Mouse (Mus musculus): ENCODE measurements around the gene Slc2a1.
A peak's percentile ranks its signal among the peaks of the same experiment; 100 is the strongest.

The Slc2a1 gene

DNA sequence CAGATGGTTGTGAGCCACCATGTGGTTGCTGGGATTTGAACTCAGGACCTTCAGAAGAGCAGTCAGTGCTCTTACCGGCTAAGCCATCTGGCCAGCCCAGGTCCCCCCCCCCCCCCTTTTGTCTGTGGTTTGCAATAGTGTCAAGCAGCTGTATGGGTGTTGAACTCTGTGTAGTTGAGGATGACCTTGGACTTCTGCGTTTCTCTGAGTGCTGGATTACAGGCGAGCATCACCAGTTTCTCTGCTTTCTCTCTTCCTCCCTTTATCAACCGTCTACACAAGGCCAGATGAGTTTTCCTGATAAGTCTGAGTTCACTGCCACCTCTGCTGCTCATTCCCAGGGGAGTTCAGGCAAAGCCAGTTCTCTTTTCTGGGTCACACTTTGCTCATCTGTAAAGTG is 11.1 kb upstream of the Slc2a1 start:
- DNase-seq (ENCODE audit: extremely low read depth, low read depth, low spot score), result no peak

DNA sequence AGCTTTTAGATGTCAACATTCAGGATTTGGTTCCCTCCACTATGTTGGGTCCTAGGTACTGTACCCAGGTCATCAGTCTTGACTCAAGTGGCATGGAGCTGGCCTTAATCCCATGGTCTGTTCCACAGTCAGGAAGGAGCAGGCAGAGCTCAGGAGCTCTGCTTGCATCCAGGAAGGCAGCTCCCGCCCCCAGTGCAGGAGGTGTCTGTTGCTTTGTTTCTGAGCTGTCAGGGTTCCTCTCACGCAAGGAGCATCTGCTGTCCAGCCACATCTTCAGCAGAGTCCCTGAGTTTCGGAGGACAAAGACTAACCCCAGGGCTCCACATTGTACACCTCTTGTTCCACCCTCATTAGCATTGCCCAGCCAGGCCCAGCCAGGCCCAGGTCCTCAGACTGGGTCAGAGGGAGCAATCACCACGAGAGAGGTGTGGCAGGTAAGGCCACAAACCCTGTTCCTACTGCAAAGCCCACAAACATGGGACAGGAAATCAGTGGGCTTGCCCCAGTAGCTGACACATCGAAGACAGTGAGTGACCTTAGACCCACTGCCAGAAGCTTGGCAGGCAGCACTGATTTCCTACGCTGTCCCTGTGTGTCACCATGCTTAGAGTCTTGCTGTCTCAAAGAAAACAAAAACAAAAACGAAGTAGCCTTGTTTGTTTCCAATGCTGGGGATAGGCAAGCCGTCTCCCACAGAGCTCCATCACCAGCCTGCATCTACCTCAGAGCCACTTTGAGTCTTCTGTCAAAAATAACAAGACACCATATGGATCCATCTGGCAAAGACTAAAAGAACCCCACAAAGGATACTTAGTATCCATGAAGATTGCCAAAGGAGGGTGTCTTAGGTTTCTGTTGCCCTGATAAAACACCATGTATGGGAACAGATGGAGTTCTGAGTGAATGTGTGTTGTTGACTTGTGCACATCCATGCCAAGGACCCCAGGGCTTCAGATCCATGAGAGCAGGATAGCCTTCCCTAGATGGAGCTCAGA is 10.0 kb upstream of the Slc2a1 start:
- no peak for DNase-seq (ENCODE audit: extremely low read depth, low read depth, low spot score)

DNA sequence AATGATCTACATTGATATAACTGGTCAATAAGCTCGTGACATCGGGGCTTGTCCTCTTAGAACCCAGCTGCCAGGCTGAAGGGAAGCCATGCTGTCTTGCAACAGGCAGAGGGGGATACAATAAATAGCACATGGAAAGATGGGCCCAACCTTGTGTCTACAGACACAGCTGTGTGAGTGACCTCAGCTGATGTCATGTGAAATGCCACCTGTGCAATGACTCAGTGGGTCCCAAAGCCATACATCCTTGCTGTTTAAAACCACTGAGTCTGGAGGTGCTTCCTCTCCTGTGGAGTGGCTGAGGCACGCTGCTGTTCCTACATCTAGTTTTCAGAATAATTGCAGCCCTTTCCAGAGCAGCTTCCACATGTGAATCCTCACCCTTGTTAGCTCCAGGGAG is 7.1 kb upstream of the Slc2a1 start:
- DNase-seq (ENCODE audit: extremely low read depth, low read depth, low spot score), result no peak

DNA sequence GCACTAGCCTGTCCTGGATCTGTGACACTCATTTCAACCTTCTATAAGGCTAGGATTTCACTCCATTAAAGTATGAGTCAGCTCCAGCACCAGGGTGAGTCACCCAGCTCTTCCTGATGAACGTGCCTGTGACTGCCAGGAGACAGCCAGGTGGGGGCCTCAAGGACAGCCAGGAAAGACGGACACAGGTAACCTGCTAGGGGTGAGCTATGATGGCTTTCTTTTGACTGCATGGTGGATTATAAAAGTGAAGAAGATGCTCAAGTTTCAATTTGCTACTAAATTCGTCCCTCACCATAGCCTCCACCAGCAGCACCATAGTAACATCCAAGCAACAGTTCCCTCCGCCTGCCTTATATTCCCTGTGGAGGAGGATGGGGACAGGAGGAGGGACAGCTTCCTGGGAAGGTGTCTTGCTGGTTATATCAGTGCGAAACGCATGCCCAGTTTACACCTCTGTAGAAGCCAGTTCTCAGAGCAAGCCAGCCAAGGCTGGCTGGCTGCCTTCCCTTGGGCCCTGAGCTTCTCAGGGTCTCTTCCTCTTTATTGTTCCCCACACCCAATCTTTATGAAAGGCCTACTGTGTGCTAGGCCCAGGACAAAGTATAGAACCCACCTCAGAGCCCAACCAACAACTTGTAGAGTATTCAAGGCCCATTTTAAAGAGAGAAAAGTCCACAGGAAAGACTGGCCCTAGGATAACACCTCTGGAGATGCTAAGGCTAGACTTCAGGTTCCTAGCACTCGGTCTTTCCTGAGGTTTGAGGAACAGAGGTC is 6.0 kb upstream of the Slc2a1 start:
- no peak for DNase-seq (ENCODE audit: extremely low read depth, low read depth, low spot score)

DNA sequence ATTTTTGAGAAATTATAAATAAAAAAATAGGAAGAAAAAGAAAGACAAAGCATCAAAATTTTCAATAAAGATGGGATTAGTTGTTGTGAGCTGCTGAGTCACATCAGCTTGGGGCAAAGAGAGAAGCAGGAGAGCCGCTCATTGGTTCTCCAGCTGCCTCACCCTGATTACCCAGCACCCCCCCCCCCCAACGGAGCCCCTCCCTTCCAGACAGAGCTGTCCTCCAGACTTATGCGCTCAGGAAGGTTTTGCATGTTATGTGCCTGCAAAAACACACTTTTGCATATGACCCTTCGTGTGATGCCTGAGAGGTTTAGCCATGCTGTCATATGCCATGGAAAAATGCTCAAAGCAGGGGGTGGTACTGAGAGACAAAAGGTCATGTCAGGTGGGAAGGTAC is 3.7 kb upstream of the Slc2a1 start:
- DNase-seq (ENCODE audit: extremely low read depth, low read depth, low spot score), result no peak

DNA sequence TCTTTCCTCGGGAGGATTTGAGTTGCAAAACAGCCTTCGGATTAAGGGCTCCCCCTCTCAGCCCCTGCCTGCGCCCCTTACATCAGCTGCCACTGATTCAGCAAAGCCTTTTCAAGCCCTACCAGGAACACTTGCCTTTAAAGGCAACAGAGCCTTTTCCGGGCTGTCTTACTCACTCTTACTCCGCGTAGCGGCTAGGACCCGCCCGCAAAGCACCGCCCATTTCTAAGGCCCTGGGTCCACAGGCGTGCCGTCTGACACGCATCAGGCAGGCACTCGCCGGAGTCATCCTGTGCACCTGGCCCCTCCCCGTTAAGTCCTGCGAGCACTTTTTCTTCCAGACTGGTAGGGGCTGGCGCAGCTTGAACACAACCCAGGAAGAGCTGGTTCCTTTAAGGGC is 2.8 kb upstream of the Slc2a1 start:
- DNase-seq (ENCODE audit: extremely low read depth, low read depth, low spot score), result no peak

DNA sequence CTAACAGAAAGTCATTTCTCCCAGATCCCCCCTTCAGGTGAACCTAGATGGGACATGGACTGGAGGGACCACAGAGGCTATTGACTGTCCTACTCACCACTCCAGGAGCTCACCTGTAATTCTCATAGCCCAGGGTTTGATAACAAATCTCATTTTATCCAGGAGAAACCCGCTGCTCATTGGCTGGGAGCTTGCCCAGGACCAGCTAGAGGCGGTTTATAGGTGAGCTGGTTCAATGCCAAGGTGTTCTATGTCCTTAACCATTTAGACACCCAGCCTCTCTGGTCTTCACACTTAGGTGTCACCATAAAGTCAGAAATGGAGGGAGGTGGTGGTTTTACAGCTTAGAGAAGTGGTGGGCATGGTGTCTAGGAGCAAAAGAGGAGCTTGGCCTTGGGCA is 644 bp upstream of the Slc2a1 start:
- DNase-seq (ENCODE audit: extremely low read depth, low read depth, low spot score), result no peak

DNA sequence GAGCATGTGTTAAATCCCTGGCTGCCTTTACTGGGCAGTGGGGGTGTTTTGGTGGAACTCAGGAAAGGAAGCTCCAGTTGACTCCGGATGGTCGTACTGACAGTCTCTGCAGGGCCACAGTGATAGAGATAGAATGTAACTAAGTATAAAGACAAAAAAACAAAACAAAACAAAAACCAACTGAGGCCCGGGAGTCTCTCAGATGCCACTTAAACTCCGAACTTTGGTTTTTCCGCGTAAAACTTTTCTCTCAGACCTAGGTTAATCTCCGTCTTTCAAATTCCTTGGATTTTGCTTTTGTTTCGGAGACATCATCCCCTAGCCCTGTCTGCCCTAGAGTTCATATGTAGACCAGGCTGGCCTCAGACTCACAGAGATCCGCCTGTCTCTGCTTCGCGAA is 1.1 kb downstream of the Slc2a1 start:
- DNase-seq (ENCODE audit: extremely low read depth, low read depth, low spot score), result no peak

DNA sequence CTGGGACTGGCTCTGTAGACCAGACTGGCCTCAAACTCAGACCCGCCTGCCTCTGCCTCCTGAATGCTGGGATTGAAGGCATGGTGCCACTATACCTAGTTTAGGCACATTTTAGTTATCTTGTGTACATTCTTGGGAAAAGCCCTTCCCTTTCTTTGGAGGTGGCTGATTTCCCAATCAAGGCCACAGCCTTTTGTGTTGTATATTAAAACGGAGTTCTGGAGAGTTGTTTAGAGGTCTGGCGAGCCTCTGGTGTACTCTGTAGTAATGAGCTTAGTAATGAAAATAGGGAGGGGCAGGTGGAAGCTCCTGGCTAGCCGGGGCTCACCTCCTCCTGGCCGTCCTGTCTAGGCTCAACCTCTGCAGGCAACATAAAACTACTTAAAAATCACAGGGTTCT is 2.0 kb downstream of the Slc2a1 start:
- DNase-seq (ENCODE audit: extremely low read depth, low read depth, low spot score), result no peak

DNA sequence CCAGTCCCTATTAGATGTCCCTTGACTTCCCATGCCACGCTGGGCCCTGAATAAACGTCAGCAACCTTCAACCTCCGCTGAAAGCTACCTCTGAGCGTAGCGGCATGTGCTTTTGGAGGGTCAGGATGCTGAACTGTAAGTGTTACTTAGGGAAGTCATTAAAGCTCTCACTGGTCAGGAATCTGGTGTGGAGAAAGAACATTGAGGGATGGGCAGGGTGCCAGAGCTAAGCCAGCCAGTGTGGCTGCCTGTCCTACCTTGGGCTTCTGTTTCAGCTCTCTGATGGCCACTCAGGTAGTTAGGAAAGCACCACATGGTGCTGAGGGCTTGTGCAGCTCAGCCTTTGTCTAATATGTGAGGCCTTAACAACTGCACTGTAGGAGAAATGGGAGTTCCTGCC is 2.9 kb downstream of the Slc2a1 start:
- DNase-seq (ENCODE audit: extremely low read depth, low read depth, low spot score), result no peak

DNA sequence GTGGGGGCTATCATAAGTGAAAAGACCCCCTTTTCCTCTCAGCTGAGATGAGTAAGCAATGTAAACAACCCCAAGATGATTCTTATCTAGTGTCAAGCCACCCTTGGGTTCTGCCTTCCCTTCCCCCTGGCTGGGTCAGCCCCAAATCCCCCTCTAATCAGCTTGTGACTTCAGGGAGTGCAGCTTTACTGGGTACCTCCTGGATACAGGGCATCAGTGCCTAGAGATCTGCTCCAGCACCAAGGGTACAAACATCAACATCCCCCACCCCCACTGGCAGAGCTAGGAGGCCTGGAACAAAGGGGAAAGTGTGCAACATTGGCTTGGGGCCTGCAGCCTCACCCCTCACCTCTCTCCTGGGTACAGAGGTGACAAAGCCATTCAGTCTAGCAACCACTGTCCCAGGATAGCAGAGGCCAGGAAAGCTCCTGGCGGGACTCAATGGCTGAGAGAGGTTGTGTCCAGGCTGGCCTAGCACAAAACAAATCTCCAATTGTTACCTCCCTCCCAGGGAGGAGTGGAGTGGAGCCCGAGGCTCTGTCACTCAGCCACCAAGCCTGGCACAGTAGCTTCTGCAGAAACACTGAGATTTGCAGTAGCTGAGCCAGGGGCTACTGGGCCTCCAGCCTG is 3.9 kb downstream of the Slc2a1 start:
- no peak for DNase-seq (ENCODE audit: extremely low read depth, low read depth, low spot score)

DNA sequence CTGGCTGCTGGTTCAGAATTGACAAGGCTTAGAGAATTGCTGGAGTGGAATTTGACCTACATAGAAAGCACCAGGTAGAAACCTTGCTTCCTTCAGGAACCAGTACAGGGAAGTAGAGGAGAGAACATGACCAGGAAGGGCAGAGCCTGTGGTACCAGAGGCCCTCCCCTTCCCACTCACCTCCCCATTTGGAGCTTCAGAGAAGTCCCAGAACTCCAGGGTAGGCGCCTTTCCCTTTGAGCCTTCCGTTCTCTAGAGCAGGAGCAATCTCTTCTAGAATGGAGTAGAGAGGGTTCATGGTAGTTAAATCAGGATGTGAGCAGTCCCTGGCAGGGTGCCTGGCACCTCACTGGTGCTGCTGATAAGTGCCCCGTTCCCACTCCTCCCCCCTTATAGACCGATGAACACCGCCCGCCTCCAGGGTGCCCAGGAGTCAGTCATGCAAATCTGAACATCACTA is 7.1 kb downstream of the Slc2a1 start:
- DNase-seq (ENCODE audit: extremely low read depth, low read depth, low spot score), result no peak

DNA sequence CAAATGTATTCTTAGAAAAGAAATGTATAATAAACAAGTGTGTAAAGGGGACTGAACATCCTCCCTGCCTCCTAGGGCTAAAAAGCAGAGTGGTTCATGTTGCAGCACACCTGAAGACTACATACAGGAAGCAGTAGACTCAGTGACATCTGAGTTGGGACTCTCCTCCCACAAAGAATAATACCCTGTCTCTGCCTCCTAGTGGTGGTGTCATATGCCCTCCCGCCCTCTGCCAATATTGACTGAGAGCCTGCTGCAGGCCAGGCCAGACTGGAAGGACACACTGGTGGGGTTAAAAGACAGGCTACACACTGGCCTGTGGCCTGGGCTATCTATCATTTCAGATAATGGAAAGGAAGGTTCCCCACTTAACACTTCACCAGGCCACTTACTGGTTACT is 7.8 kb downstream of the Slc2a1 start:
- DNase-seq (ENCODE audit: extremely low read depth, low read depth, low spot score), result no peak

DNA sequence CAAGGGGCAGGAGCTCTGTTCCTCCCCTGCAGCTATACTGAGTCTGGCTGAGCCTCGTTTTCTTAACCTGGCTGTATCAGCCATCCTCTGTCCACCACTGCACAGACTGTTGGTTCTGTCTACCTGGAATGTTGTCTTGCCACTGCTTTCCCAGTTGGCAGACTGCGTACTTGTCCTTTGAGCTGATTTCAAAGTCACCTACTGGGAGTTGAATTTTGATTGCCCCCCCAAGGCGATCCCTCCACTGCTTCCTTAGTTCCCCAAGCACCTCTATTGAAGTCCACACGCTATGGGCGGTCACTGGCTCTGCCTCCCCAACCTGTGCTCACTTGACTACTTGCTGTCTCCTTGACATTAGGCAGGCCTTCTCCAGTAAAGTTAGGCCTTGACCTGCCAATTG is 9.1 kb downstream of the Slc2a1 start:
- DNase-seq (ENCODE audit: extremely low read depth, low read depth, low spot score), result no peak

DNA sequence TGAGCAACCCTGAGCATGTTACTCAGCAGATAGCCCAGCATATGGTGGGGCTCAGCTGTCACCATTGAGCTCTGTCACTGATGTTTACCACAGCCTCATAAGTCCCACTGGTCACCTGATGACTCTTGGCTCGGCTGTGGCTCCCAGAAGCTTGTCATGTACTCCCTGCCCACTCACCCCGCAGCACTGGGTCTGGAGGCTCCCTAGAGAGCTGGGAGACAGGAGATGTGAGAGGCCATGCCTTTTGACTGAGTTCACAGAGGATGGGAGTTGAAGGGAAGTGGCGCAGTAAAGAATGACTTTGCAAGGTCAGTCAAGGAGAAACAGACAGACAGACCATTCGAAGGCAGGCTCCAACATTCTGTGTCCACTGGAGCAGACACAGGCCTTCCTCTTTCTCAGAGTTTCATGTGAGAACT is 10.2 kb downstream of the Slc2a1 start:
- DNase-seq (ENCODE audit: extremely low read depth, low read depth, low spot score), result no peak

DNA sequence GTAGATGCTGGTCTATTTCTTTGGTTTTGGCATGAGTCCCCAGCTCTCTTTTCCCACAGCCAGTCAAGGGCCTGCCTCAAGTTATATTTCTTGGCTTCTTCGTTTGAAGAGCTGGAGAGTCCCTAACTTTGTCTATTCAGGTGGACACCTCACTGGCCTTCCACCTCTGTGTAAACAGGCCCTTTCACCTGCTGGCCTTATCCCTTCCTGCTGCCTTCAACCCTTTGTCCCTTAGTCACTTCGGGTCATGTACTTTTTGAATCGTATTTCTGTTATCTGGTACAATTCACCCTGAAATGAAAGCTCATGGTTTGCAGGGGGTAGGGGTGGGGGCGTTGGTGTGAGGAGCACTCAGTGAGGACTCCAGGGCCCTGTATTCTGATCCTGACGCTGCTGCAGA is 10.8 kb downstream of the Slc2a1 start:
- no peak for DNase-seq (ENCODE audit: extremely low read depth, low read depth, low spot score)

DNA sequence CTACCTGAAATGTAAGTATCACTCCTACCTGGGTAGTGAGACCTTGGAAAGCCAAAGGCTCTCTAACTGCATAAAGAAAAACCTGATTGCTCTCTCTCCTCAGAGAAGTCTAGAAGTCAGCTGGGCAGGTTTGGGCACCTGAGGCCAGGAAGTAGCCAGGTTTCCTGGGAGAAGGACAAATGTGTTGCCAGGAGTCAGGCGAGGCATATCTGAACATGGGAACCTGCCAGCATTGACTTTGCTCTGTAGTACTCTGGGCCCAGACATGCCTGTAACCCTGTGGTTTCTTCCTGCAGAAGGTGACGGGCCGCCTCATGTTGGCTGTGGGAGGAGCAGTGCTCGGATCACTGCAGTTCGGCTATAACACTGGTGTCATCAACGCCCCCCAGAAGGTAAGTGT is 11.6 kb downstream of the Slc2a1 start:
- peak; percentile 91 for DNase-seq (ENCODE audit: extremely low read depth, low read depth, low spot score)

DNA sequence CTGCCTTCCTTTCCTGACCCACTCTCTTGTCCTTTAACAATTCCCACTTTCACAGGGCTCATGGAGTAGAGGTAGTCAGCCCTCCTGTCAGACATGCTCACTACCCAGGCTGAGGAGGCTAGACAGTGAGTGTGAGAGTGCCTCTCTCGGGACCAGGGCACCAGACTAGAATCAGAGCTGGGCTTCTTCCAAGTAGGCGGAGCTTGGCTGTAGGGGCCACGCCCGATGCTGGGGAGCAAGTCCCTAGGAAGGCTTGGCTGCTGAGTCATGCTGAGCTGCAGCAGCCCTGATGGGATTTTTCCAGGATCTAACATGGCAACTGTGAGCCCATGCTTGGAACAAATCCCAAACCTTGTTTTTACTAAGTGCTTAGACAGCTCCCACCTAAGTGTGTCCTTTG is 12.7 kb downstream of the Slc2a1 start:
- no peak for DNase-seq (ENCODE audit: extremely low read depth, low read depth, low spot score)

DNA sequence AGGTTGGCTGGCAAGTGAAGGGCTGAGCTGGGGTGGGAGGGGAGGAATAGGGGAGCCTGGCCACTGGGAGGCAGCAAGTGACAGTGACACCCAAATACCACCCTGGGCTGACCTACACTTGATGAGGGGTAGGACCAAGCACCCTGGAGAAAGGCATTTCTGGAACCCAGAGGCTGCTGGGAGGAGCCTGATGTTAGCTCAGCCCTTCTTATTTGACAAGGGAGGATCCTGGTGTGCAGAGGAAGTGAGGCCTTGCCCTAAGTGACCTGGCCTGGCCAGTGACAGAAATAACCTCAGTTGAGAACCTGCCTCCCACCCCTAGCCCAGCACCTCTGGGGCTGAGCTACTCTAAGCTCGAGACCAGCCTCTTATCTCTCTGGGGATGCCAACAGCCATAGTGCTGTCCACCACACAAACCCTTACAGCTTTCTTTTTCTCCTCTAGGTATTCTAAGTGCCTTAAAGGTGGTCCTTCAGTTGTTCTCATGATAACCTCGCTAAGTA is 16.3 kb downstream of the Slc2a1 start:
- no peak for DNase-seq (ENCODE audit: extremely low read depth, low read depth, low spot score)

DNA sequence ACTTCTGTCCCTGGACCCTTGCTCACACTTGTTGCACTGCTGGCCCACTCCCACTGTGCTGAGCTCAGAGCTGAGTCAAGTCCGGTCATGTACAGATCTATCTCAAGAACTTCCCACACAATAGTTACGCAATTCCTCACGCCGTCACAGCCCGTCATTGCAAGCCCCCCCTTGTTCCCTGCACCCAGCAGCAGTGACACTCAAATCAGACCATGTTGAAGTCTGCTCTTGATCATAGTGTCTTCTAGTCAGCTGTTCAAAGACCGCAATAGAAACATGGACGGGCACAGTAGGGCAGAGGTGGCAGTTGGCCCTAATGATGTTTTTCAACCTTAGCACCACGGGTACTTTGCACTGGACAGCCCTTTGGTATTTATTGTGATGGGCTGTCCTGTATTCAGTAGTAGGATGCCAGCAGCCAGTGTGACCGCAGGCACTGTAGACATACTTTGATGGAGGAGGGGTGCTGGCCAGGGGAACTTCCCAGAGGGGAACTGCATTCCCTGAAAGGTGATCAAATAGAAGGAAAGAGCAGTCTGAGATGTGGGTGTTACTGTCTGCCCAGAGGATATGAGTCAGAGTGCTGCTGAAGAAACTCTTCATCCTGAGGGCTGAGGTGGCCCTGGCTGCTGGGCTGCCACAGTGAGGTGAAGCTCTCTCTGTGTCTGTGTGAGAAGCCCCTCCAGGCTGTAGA is 17.2 kb downstream of the Slc2a1 start:
- peak; percentile 73 for DNase-seq (ENCODE audit: extremely low read depth, low read depth, low spot score)

DNA sequence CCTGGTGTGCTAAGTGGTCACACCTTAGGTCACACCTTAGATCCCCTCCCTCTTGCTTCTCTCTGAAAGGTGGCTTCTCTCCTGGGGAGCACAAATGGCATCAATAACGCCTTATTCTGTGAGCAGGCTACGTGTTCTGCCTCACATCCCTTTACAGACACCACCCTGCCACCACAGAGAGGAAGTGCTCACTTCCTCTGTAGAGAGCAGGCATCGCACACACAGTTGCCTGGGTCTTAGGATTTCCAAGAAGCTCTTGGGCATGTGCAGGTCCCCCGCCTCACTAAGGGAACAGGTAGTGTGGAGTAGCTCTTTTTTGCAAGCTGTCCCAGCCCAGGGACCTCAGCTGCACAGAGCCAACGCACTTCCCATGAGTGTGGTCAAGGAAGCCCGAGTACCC is 18.7 kb downstream of the Slc2a1 start:
- DNase-seq (ENCODE audit: extremely low read depth, low read depth, low spot score), result no peak

All from fat pad, adult 2 months (tissue).